Mouse (Mus musculus) left cerebral cortex, postnatal 25 days (tissue): Measurements from ENCODE around the gene Atcay. TPM values are rescaled to one million over a fixed set of nuclear protein-coding genes. Genes with fewer than 3 reads are reported as not detected.

Source experiments
- DNase-seq, 2 experiments: peaks; one replicate each; pipeline ENCODE4 v3.0.0; 2022; ENCODE audit warnings: low spot score in 2 of 2, mixed read lengths in 1 of 2
- intact Hi-C: fragments of 180-260 bp; cut with DNase I; formaldehyde crosslinking; loops from one replicate; pipeline ENCODE4 v1.15.1; 2025
- total RNA-seq, 2 experiments: library from RNA; stranded (reverse); gene quantifications; 2 replicates each; pipeline ENCODE4 v1.2.3; 2021

The Atcay gene
- total RNA-seq: 100 to 1,000 TPM; 194 to 208 TPM

DNA sequence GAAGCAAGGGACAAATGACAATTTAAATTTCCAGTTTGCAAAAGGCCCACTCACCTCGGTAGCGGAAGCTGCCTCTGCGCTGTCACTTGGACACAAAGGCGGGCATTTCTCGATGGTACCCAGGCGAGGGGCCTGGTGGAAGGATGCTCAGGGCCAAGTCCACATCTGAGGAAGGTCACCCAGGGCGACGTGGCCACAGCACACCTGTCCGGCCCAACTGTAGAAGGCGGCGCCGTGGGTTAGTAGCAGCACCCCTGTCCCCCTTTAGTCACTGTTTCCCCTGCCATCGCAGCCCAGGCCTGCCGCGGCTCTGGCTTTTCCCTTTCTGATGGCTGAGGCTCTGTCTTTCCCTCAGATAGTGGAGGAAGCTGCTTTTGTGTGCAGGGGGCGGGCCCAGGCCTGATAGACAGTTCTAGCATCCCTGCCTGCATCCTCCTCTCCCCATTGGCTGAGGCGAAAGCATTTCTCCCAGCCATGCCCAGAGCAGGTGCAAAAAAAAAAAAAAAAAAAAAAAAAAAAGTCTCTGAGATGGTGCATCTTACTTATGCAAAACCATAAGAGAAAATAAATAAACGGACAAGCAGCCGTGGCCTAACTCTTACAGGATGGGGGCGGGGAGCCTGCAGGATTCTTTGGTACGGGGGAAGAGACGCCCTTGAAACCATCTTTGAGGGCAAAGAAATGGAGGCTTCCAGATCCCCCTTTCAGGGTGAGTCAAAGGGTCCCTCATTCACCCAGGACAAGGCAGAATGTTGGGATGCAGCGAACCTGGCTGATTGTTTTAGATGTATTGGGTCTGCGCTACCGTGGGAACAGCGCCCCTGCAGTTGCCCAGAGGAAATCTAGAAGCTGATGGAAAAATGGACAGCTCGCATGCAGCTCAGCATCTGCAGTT, at the start of gene Atcay:
Gene Atcay, minus strand, starts transcription at position 396 of the 895 bp plus-strand sequence.
- intact Hi-C loops: no loop called here
- DNase-seq: peak; percentile 86 to 95

DNA sequence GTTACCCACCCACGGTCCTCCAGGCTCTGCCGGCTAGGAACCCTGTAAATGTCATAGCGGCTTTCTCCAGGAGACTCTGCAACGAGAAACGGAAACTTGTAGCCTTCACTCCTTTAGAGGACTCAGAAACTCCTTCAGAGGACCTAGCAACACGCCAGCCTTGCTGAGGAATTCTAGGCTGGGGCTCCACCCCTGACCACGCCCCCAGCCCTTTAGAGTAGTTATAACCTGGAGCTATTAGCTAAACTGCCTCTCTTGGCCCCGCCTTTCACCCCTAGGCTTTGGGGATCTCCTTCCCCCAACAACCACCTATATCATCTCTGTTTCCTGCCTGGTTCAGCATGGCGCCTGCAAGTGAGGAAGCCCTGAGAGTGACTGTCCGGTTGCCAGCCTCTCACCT, 48.9 kb upstream of the Atcay start:
- no peak for DNase-seq
- intact Hi-C loops: no loop called here

DNA sequence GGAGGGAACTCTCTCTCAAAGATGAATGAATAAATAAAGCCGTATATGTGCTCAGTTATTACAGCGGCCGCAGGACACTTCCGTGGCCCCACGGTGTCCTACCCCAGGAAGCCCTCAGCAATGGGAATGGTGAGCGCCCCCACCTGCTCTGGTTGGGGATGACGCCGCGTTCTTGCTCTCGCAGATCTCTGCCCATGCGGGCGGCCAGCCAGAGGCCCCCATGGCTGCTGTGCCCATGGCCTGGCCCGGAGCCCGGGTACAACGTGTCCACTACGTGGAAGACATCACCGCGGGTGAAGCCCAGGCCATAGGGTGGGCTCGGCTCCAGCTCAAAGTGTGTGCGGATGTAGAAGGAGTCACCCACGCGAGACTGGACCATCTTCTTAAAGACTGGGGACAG, 47.0 kb upstream of the Atcay start:
- DNase-seq: no peak
- intact Hi-C loops: no loop called here

DNA sequence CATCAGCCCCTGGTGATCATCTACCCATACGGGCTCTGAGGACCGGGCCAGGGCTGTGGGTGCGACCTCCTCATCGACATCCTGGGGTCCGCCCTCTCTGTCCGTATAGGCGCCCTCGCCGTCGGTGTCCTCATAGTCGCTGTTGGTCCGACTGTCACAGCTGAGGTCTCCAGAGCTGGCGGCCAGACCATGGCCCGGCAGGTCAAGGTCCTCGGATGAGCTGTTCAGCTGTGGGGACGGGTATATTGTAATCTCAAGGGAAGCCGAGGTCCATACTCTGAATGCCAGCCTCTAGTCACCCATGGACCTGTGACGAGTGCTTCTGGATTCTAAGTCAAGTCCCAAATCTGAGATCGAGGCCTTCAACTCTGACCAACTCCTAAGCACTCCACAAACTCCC, 43.2 kb upstream of the Atcay start:
- intact Hi-C loops: no loop called here
- no peak for DNase-seq

DNA sequence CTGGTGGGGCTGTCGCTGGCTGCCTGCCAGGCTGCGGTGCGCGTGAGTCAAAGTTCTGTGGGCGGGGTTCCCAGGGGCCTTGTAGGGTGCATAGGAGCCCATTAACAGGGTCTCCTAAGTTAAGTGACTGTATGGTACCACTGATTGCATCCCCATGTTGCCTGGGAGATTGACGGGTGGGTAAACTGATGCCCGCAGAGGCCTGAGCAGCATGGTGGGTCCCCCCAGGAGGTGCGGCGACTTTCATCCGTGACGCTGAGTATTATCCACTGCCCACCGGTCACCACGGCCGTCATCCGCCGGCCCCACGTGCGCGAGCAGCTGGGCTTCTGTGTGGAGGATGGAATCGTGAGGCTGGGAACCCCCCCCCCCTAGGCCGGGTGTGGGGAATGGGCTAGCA, 41.7 kb upstream of the Atcay start:
- intact Hi-C loops: no loop called here
- no peak for DNase-seq

DNA sequence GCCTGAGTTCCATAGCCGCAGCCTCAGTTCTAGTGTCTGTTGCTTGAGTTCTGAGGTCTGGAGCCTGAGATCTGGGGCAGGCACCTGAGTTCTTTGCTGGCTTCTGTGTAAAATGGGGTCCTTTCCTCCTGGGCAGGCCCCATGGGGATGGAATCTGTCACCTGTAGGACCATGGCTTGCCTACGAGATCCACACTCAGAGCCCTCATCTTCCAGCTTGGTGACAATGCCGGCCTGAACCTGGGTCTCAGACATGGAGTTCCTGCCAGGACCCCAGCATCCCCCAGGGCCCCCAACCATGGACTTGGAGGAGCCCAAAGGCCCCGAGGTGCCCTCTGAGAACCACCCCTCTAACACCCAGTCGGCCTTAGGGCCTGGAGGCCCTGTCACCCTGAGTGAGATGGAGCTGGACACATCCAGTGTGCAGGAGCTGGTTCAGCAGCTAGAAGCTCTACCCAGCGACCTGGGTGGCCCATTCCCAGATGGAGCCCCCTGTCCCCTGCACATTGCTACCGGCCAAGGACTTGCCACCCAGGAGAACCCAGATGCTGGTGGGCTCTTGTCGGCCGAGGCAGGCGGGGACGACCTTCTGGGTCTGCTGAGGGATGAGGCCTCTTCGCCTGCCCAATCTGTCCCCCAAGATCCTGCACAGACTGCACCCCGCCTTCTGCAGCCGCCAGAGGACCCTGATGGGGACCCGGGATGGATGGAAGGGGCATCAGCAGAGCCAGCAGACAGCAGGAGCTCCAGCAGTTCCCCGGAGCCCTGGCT, 38.2 kb upstream of the Atcay start:
- intact Hi-C loops: no loop called here
- no peak for DNase-seq

DNA sequence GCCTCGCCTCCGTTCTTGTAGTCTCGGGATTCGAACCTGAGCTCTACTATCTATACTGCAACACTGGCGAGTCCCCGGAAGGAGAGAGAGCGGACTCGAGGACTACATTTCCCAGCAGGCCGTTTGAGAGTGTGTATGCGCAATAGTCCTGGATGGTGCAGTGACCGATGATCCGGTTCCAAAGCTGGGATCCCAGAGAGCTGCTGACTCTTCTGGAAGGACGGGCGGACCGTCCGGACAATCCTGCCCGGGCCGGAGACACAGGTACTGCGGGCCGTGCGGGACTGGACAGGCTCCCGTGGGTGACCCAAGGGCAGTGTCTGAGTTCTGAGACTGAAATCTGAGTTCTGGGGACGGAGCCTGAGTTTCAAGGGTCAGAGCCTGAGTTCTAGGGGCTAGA, 37.4 kb upstream of the Atcay start:
- intact Hi-C loops: no loop called here
- DNase-seq: peak; percentile 86 to 93

DNA sequence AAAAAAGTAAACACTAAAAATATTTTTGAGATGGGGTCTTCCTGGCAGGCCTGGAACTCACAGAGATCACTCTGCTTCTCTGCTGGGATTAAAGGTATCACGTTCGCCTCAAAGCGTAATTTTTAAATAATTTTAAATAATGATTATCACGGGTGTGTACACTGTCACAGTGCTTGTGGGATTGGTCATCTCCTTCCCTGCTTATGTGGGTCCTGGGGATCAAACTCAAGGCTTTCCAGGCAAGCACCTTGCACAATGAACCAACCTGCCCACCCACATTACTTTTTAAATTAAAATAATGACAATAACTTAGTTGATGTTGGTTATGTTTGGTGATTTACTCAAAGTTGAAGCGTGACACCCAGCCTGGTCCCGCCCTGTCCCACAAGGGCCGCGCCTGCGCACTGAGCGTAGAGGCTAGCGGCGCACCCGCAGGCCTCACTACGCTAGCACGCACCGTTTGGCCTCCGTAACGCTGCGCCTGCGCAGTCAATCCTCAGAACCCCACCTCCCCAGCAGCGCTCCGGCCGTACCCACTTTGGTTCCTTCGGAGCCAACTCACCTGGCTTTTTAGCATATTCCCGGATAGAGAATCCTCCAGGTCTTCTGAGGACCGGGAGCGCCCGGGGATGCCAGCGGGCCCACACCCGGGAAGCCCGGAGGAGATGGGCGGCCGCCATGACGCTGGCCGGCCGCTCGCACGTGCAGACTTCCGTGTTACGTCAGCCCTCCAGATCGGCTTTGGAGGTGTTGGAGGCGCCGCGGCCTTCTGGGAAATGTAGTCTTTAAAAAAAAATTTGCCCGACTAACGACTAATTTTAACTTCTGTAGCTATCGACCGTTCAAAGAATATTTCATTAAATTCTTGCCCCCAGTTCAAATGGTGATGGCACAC, 35.8 kb upstream of the Atcay start, which contains the start of the genes Mrpl54 and Apba3:
Gene Mrpl54, minus strand, starts transcription at position 724 of the 895 bp plus-strand sequence.
Gene Apba3, plus strand, starts transcription at position 750 of the 895 bp plus-strand sequence.
- DNase-seq: peak; percentile 96 to 98
- intact Hi-C loops: no loop called here

DNA sequence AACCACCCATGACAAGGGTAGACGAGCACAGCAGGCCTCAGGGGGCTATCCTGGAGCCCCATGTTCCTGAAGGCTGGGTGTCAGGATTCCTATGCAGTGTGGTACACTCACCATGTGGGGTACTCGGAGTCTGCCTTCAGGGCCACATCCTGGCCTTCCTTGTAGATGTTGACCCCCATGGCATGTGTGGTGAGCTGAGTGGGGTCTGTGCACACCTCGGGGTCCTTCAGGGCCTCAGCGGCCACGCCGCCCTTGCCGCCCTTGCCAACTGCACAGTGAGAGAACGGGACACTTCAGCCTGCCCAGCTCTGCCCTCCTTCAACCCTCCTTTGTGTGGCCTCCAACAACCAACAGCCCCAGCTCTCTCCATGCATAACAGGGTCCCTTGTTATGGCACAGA, 34.9 kb upstream of the Atcay start:
- no peak for DNase-seq

DNA sequence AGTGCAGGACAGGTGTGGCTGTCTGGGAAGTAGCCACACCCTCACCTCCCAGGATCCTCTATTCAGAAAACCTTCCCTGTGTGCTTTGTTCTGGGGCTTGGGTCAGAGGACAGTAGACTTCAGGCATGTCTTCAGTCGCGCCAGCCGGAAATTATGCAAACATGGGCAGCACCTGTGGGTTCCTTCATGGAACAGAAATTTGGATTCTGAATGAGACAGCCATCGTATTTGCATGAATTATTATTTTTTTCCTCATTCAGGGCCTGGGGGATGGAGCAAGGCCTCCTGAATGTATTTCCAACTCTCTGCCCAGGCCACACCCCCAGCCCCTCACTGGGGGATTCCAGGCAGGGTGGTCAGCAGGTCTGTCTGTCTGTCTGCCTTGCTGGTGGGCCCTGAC, 30.4 kb upstream of the Atcay start:
- intact Hi-C loops: no loop called here
- DNase-seq: no peak

More for the DNA sequence above, 34.9 kb upstream of the Atcay start:
- intact Hi-C loops: no loop called here

DNA sequence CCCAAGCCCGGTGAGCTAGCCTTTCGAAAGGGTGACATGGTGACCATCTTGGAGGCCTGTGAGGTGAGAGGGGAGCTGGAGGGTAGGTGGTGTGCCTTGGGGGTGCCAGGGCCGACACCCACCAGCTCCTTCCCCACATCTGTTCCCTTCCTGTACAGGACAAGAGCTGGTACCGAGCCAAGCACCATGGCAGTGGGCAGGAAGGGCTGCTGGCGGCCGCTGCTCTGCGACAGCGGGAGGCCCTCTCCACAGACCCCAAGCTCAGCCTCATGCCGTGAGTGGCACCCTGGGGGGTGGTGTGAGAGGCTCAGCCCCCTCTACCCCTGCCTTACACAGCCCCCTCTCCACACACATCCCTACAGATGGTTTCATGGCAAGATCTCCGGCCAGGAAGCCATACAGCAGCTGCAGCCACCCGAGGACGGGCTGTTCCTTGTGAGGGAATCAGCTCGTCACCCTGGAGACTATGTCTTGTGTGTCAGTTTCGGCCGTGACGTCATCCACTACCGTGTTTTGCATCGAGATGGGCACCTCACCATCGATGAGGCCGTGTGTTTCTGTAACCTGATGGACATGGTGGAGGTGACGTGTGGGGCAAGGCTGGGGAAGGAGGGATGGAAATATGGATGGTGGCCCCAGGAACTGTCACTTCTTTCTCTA, 28.7 kb upstream of the Atcay start:
- intact Hi-C loops: no loop called here
- DNase-seq: peak in 1 of 2 experiments; percentile 50

DNA sequence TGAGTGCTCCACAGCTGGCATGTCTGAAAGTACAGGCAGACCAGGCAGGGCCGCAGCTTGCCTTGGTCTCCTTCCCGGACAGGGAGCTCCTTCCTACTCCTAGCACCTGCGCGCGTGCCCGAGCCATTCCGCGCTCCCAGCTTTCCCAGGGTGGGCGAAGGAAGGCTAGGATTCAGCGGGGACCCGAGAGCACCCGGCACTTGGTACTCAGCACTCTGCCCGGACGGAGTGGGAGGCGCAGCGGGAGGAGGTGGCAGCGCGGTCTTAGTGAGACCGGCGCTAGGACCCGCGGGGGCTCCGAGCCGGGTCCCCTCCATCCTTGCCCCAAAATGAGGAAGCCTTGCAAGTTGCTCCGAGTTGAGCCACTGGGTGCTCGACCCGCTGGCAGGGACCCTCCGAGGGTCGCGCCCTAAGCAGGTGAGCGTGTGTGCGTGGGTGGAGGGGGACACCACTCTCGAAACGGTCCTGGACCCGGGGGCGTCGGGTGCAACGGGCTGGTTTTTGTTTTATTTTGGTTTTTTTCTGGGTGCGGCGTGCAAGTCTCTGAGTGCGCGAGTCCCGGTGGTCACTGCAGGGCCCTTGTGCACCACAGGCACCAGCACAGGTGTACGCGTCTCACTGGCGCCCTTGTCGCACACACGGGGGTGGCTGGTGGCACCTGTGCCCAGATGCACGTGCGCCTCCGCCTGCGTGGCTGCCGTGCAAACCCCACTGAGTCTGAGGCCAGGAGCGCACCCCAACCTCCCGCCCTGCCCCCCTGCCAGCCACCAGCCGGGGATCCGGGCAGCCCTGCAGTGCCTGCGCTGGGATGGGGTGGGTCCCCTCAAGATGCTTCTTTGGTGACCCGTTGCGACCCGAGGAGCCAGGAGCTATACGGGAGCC, 26.8 kb upstream of the Atcay start:
- intact Hi-C loops: no loop called here
- DNase-seq: peak; percentile 67 to 71

DNA sequence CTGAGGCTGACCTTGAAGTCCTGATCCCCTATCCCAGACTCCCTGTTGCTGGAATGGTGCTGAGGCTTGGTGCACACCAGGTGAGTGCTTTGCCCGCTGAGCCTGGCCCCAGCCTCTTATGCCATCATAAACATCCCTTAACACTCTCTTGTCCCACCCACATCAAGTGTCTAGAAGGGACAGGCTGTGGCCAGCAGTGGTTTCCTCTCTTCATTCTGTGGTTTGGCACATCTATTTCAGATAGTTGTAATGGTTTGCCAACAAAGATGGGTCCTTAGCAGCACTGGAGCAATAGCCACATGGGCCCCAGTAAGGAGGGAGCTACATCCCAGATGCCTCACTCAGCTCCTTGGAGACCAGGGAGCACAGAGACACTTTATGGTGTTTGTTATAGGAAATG, 24.3 kb upstream of the Atcay start:
- intact Hi-C loops: no loop called here
- DNase-seq: no peak

DNA sequence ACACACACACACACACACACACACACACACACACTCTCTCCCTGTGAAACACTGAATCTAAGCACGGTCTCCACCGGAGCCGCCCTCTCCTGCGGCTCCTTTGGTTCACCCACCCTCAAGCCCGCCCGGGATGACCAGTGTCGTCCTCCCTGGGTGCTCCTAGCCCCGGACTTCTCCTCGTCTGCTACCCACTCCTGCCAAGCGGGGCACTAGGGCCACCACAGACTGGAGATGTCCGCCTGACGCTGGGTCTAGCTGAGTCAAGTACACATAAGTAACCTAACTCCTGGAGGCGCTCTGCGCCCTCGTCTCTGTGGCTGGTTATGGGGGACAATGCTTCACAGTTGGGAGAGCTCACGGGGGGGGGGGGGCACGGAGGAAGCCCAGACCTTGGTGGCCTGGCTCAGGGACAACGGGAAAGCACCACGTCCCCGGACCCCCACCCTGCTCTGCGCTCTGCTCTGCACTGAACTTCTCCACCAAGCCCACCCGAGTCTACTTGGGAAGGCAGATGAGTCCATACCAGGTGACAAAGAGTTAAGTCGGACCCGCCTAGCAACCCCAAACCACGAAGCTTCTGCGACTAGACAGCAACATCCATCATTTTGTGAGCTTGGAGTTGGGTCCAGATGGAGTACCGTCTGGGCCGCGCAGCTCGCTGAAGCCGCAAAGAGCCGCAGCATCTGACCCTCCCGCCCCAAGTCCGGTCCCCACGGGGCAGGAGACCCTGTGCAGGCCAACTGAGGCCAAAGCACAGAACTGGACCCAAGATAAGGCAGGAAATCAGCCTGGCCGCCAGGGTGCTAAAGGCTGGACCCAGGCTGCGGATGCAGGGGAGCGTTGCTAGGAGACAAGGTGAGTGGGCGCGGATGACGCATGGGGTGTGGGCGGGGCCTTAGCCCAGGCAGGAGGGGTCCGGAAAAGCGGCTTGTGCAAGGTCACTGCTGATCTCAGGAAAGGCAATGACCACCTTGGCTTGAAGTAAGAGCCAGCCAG, 22.1 kb upstream of the Atcay start, which contains the start of gene Matk:
Gene Matk, plus strand, starts transcription at position 512 of the 996 bp plus-strand sequence.
- DNase-seq: peak; percentile 89 to 97
- intact Hi-C loops: no loop called here

DNA sequence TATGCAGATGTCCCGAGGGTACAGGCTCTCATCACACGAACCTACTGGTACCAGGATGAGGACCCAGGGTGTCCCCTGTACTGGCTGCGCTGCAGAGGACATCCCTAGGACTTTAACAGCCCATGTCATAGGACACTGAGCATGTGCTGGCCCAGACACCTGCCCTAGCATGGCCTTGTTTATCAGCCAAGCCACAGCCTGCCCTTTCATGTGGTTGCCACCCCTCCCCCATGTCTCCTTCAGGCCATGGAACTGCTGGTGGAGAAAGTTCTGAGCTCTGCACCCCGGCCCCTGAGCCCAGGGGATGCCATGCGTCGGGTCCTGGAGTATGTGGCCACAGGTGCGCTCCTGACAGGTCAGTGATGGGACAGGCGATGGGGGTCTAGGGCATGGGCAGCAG, 18.8 kb upstream of the Atcay start:
- intact Hi-C loops: no loop called here
- no peak for DNase-seq

DNA sequence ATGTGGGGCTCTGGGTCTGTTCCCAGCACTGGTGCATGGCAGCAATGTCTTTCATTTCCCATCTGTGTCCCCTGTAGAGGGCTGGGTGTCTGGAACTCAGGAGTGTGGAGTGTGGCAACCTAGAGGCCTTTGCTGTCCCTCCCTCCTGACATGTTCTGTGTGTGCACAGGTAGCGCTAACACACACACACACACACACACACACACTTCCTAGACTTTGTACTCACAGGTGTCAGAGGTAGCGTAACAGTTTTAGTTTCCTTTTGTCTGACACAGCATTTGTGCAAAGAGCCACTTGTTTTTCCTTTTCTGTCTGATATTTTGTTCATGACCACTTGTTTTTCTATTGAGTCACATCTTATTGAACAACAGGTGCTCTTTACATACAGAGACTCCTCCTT, 17.2 kb upstream of the Atcay start:
- intact Hi-C loops: no loop called here
- DNase-seq: no peak

DNA sequence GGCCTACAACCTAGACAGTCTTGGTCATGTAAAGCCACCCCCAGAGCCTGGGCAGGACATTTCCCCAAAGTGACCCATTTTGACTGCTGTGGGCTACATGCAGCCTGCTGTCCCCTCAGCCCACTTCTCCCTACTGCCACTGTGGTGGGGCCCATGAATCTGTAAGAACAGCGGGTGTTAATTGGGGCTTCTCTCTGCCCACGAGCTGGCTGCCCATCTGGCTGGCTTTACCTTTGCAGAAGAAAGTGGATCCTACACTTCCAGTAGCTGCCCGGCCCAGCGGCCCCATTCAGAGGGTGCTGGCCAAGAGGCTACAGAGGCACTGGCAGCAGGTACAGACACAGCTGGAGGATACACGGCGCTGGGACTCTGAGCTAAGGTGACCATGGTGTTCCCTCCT, 14.5 kb upstream of the Atcay start:
- intact Hi-C loops: no loop called here
- peak in 1 of 2 experiments; percentile 79 for DNase-seq
